Mouse (Mus musculus) megakaryocyte, embryonic 14.5 days (primary cell): ENCODE measurements around the gene Apoc3.

Experiments
- FLI1 ChIP-seq: IDR thresholded peaks from 2 replicates; pipeline ENCODE4 v1.6.1; 2012; ENCODE audit warnings: low read length, inconsistent platforms, mixed read lengths
- GATA1 ChIP-seq: IDR thresholded peaks from 3 replicates; pipeline ENCODE4 v1.6.1; 2012; ENCODE audit warnings: mixed read lengths, low read length, inconsistent platforms, borderline replicate concordance

DNA sequence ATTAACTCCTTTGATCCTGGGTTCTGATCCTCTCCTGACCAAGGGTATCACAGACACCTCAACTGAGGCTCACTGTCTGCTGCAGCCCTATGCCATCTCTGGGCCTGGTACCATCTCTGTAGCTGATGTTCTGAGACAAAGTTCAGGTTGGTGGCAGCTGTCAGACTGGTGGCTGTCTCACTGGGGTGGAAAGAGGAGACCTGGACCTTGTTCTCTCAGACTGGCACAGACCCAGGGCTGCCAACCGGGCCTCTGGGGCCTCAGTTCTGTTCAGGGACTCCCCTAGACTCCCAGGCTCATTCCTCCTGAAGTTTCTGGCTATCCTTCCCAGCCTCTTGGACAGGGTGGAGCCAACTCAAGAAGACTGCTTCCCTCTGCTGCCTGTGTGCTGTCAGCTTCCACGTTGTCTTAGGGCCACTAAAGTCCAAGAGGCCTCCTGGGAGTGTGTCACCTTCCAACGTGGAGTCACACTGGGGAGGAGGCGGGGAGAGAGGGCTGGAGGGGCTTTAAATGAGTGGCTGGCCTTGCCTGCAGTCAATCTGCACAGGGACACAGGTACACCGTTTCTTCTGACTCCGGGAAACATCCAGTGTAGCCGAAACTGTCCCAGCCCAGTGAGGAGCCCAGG lies 5.2 kb upstream of the Apoc3 start, which contains the start of gene Apoa4:
- no peak for TF ChIP-seq GATA1
- TF ChIP-seq FLI1: no peak
